Mouse (Mus musculus): ENCODE measurements at regions not wholly inside any gene's neighbourhood (a gene's known extent, or its start where the extent isn't known, plus 50 kb on each side); places are given as distances from the start of the nearest gene placed in this dataset.

- H3K36me3 ChIP-seq (ENCODE audit: insufficient read depth, low read length), result no peaks in the 10 kb centered on the region
- H3K4me1 ChIP-seq (replicated peaks; ENCODE audit: low read depth, low read length), result peaks cover 25% of the 10 kb centered on the region
Observed at GRCm38 (mm10) chr14:25299673-25300190, 159.3 kb upstream of the Zmiz1 start.

GRCm38 (mm10) chr14:25301336-25302031 lies 157.5 kb upstream of the Zmiz1 start:
- Histone ChIP-seq H3K27me3 (ENCODE audit: insufficient read depth, low read length) (peaks cover 60% of the 10 kb centered on the region), H3K36me3 (ENCODE audit: insufficient read depth, low read length) (no peaks in the 10 kb centered on the region), H3K4me3 (replicated peaks; ENCODE audit: low read length) (no peak overlapping the region), H3K4me1 (replicated peaks; ENCODE audit: low read depth, low read length) (peaks cover 25% of the 10 kb centered on the region), H3K9me3 (ENCODE audit: low read length) (no peaks in the 10 kb centered on the region)
- TF ChIP-seq NANOG (IDR thresholded peaks at IDR 0.05; ENCODE audit: borderline replicate concordance, low read length) (peak; percentile 78), CTCF (conservative IDR thresholded peaks at IDR 0.05; ENCODE audit: low read length) (no peak)

More at GRCm38 (mm10) chr14:25299673-25300190, 159.3 kb upstream of the Zmiz1 start:
- TF ChIP-seq NANOG (IDR thresholded peaks at IDR 0.05; ENCODE audit: borderline replicate concordance, low read length), result no peak
- no peak for TF ChIP-seq POU5F1 (IDR thresholded peaks at IDR 0.05; ENCODE audit: borderline replicate concordance, low read length)
- TF ChIP-seq CTCF (conservative IDR thresholded peaks at IDR 0.05; ENCODE audit: low read length), result no peak
- no peaks in the 10 kb centered on the region for H3K9me3 ChIP-seq (ENCODE audit: low read length)
- H3K4me3 ChIP-seq (replicated peaks; ENCODE audit: low read length), result no peak overlapping the region
- peaks cover 46% of the 10 kb centered on the region for H3K27me3 ChIP-seq (ENCODE audit: insufficient read depth, low read length)

GRCm38 (mm10) chr14:25304391-25304851 lies 154.6 kb upstream of the Zmiz1 start:
- H3K4me3 ChIP-seq (replicated peaks; ENCODE audit: low read length), result no peak overlapping the region
- H3K4me1 ChIP-seq (replicated peaks; ENCODE audit: low read depth, low read length), result peaks cover 25% of the 10 kb centered on the region
- peaks cover 71% of the 10 kb centered on the region for H3K27me3 ChIP-seq (ENCODE audit: insufficient read depth, low read length)
- no peaks in the 10 kb centered on the region for H3K36me3 ChIP-seq (ENCODE audit: insufficient read depth, low read length)
- H3K9me3 ChIP-seq (ENCODE audit: low read length), result no peaks in the 10 kb centered on the region
- TF ChIP-seq CTCF (conservative IDR thresholded peaks at IDR 0.05; ENCODE audit: low read length) (no peak), NANOG (IDR thresholded peaks at IDR 0.05; ENCODE audit: borderline replicate concordance, low read length) (no peak), POU5F1 (IDR thresholded peaks at IDR 0.05; ENCODE audit: borderline replicate concordance, low read length) (no peak)

- Histone ChIP-seq H3K4me3 (replicated peaks; ENCODE audit: low read length) (no peak overlapping the region), H3K4me1 (replicated peaks; ENCODE audit: low read depth, low read length) (peaks cover 20% of the 10 kb centered on the region), H3K36me3 (ENCODE audit: insufficient read depth, low read length) (no peaks in the 10 kb centered on the region), H3K27me3 (ENCODE audit: insufficient read depth, low read length) (peaks cover 71% of the 10 kb centered on the region), H3K9me3 (ENCODE audit: low read length) (no peaks in the 10 kb centered on the region)
- TF ChIP-seq CTCF (conservative IDR thresholded peaks at IDR 0.05; ENCODE audit: low read length) (no peak), NANOG (IDR thresholded peaks at IDR 0.05; ENCODE audit: borderline replicate concordance, low read length) (no peak), POU5F1 (IDR thresholded peaks at IDR 0.05; ENCODE audit: borderline replicate concordance, low read length) (no peak)
Observed at GRCm38 (mm10) chr14:25306166-25306565, 152.8 kb upstream of the Zmiz1 start.

- Histone ChIP-seq H3K36me3 (ENCODE audit: insufficient read depth, low read length) (no peaks in the 10 kb centered on the region), H3K9me3 (ENCODE audit: low read length) (no peaks in the 10 kb centered on the region), H3K27me3 (ENCODE audit: insufficient read depth, low read length) (peaks cover 77% of the 10 kb centered on the region), H3K4me3 (replicated peaks; ENCODE audit: low read length) (no peak overlapping the region), H3K4me1 (replicated peaks; ENCODE audit: low read depth, low read length) (peaks cover 16% of the 10 kb centered on the region)
- TF ChIP-seq NANOG (IDR thresholded peaks at IDR 0.05; ENCODE audit: borderline replicate concordance, low read length) (no peak), CTCF (conservative IDR thresholded peaks at IDR 0.05; ENCODE audit: low read length) (no peak), POU5F1 (IDR thresholded peaks at IDR 0.05; ENCODE audit: borderline replicate concordance, low read length) (no peak)
Observed at GRCm38 (mm10) chr14:25306961-25307654, 151.9 kb upstream of the Zmiz1 start.

GRCm38 (mm10) chr14:25308051-25308450 lies 150.9 kb upstream of the Zmiz1 start:
- Histone ChIP-seq H3K4me1 (replicated peaks; ENCODE audit: low read depth, low read length) (peaks cover 20% of the 10 kb centered on the region), H3K36me3 (ENCODE audit: insufficient read depth, low read length) (no peaks in the 10 kb centered on the region), H3K27me3 (ENCODE audit: insufficient read depth, low read length) (peaks cover 86% of the 10 kb centered on the region), H3K9me3 (ENCODE audit: low read length) (no peaks in the 10 kb centered on the region), H3K4me3 (replicated peaks; ENCODE audit: low read length) (no peak overlapping the region)
- TF ChIP-seq NANOG (IDR thresholded peaks at IDR 0.05; ENCODE audit: borderline replicate concordance, low read length) (no peak), CTCF (conservative IDR thresholded peaks at IDR 0.05; ENCODE audit: low read length) (no peak), POU5F1 (IDR thresholded peaks at IDR 0.05; ENCODE audit: borderline replicate concordance, low read length) (no peak)

- H3K36me3 ChIP-seq (ENCODE audit: insufficient read depth, low read length), result no peaks in the 10 kb centered on the region
- no peak overlapping the region for H3K4me3 ChIP-seq (replicated peaks; ENCODE audit: low read length)
- H3K27me3 ChIP-seq (ENCODE audit: insufficient read depth, low read length), result peaks cover 81% of the 10 kb centered on the region
- peaks cover 17% of the 10 kb centered on the region for H3K4me1 ChIP-seq (replicated peaks; ENCODE audit: low read depth, low read length)
- no peaks in the 10 kb centered on the region for H3K9me3 ChIP-seq (ENCODE audit: low read length)
- TF ChIP-seq NANOG (IDR thresholded peaks at IDR 0.05; ENCODE audit: borderline replicate concordance, low read length) (no peak), POU5F1 (IDR thresholded peaks at IDR 0.05; ENCODE audit: borderline replicate concordance, low read length) (no peak), CTCF (conservative IDR thresholded peaks at IDR 0.05; ENCODE audit: low read length) (no peak)
Observed at GRCm38 (mm10) chr14:25310671-25311151, 148.3 kb upstream of the Zmiz1 start.

GRCm38 (mm10) chr14:25311475-25311874 lies 147.5 kb upstream of the Zmiz1 start:
- H3K27me3 ChIP-seq (ENCODE audit: insufficient read depth, low read length), result peaks cover 78% of the 10 kb centered on the region

More at GRCm38 (mm10) chr14:25311475-25311874, 147.5 kb upstream of the Zmiz1 start:
- Histone ChIP-seq H3K4me1 (replicated peaks; ENCODE audit: low read depth, low read length) (peaks cover 21% of the 10 kb centered on the region), H3K36me3 (ENCODE audit: insufficient read depth, low read length) (no peaks in the 10 kb centered on the region), H3K9me3 (ENCODE audit: low read length) (no peaks in the 10 kb centered on the region), H3K4me3 (replicated peaks; ENCODE audit: low read length) (no peak overlapping the region)
- no peak for TF ChIP-seq POU5F1 (IDR thresholded peaks at IDR 0.05; ENCODE audit: borderline replicate concordance, low read length)
